Mouse (Mus musculus) limb, embryonic 11.5 days (tissue): Measurements from ENCODE around the gene Cdc25a. TPM values are rescaled to one million over a fixed set of nuclear protein-coding genes. Genes with fewer than 3 reads are reported as not detected.

Experiments used
- ATAC-seq: fragments of 200-750 bp; cut with Nextera tagmentation; 2 replicates; pipeline ENCODE4 v1.8.0; 2017; ENCODE audit warnings: low read depth; ENCODE audit not compliant: insufficient number of reproducible peaks, low FRiP score, low TSS enrichment
- DNase-seq: peaks from one replicate; pipeline ENCODE4 v3.0.0-alpha.2; 2015; ENCODE audit warnings: low spot score
- H3K27ac ChIP-seq: fragments of 300-500 bp; sonication (generic); replicated peaks from 2 replicates; pipeline ENCODE4 v1.5.1; 2014; ENCODE audit warnings: low read depth, mild to moderate bottlenecking, low read length
- H3K27me3 ChIP-seq: fragments of 300-500 bp; sonication (generic); 2 replicates; pipeline ENCODE4 v1.6.1; 2014; ENCODE audit warnings: mild to moderate bottlenecking, low read length, mixed read lengths; ENCODE audit not compliant: control insufficient read depth, insufficient read depth
- H3K36me3 ChIP-seq: fragments of 300-500 bp; sonication (generic); 2 replicates; pipeline ENCODE4 v1.6.1; 2014; ENCODE audit warnings: mild to moderate bottlenecking, low read length, moderate library complexity, mixed read lengths; ENCODE audit not compliant: control insufficient read depth, insufficient read depth
- H3K4me1 ChIP-seq: fragments of 300-500 bp; sonication (generic); 2 replicates; pipeline ENCODE4 v1.6.1; 2014; ENCODE audit warnings: low read length, mixed read lengths; ENCODE audit not compliant: control insufficient read depth, insufficient read depth
- H3K4me2 ChIP-seq: fragments of 300-500 bp; sonication (generic); 2 replicates; pipeline ENCODE4 v1.6.1; 2014; ENCODE audit warnings: low read depth, mild to moderate bottlenecking, moderate library complexity; ENCODE audit not compliant: severe bottlenecking
- H3K4me3 ChIP-seq: fragments of 300-500 bp; sonication (generic); 2 replicates; pipeline ENCODE4 v1.5.1; 2014; ENCODE audit warnings: low read depth, low read length
- H3K9ac ChIP-seq: fragments of 300-500 bp; sonication (generic); 2 replicates; pipeline ENCODE4 v1.6.1; 2014; ENCODE audit warnings: mild to moderate bottlenecking, low read length
- H3K9me3 ChIP-seq: fragments of 300-500 bp; sonication (generic); 2 replicates; pipeline ENCODE4 v1.6.1; 2016; ENCODE audit warnings: low read length; ENCODE audit not compliant: control insufficient read depth
- WGBS: fragments of 180-500 bp; shearing (Covaris S2); extraction: QIAGEN DNeasy Blood & Tissue Kit; methylation state at CpG from one replicate; pipeline ENCODE4 v1.1.7; 2014; 5-methylcytosine and 5-hydroxymethylcytosine counted together
- microRNA-seq: library from miRNA; unstranded; fragments of <30 nt; microRNA quantifications from one replicate; pipeline ENCODE4, GENCODE M21; 2016
- polyA plus RNA-seq: library from polyadenylated mRNA; unstranded; fragments of >200 nt; fragmentation: Nextera tagmentation; extraction: Ambion mirVana; gene quantifications from 2 replicates; pipeline ENCODE4 v1.2.1, GENCODE M21; 2014

The Cdc25a gene
- polyA plus RNA-seq, 1 experiment from 2014 or later = 42.8 TPM

DNA sequence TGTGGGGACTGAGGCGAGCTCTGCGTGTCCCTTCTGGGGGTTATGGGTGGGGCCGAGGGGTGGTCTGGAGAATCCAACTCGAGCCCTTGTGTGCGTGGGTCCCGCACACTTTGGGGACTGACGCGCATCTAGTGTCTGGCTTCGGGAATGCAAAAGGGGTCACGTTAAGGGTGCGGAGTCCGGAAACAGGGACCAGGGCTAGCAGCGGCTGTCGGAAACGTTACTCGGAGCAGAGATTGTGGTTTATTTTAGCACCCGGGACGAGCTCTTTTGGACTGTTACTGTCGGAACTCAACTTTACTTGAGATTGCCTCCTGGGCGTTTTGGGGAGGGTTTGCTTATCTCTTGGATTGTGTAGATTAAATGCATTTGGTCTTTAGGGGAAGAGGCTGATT, 57.0 kb downstream of the Cdc25a start:
- no peak for DNase-seq
- Histone ChIP-seq H3K27ac (peak overlapping the region; percentile 88), H3K27me3 (no peaks in the 10 kb centered on the region), H3K9me3 (no peaks in the 10 kb centered on the region), H3K9ac (peak overlapping the region; percentile 74), H3K4me1 (peaks cover 5% of the 10 kb centered on the region; the same call in 1 of the 2 replicates), H3K4me2 (peak overlapping the region; percentile 88), H3K36me3 (no peaks in the 10 kb centered on the region), H3K4me3 (peak overlapping the region; percentile 73)
- WGBS = 0% methylated on average over 20 of the region's 20 CpGs
- no peak for ATAC-seq

DNA sequence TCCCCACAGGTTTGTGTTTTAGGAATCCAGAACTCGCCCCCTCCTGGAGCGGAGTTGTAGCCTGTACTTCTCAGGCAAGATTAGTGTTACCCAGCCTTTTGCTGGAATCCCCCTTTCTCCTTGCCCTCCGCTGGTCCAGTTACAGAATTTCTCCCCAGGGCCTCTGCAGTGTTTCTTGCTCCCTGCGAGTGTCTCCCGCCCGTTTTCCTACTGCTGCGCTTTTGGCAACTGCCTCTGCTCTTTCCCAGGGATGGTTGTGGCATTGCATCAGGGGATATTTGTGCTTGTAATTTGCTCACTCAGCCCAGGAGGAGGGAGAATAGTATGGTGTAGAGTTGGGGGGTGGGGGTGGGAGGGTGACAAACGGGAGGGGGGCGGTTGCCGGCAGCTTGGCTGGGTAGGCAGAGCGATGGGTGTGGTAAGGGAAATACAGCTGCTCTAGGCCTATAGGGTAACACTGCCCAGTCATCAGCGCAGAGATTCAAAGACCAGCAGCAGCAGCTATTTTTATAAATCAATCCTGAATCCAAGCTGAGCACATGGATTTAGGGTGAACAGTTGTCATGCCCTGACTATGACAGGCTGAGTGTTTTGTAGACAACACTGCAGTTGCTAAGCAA, 57.5 kb downstream of the Cdc25a start:
- Histone ChIP-seq H3K27me3 (no peaks in the 10 kb centered on the region), H3K36me3 (no peaks in the 10 kb centered on the region), H3K9ac (peak overlapping the region; percentile 74), H3K9me3 (no peaks in the 10 kb centered on the region), H3K27ac (no peak overlapping the region), H3K4me1 (peaks cover 5% of the 10 kb centered on the region; the same call in 1 of the 2 replicates), H3K4me3 (peak overlapping the region; percentile 73), H3K4me2 (peak overlapping the region; percentile 88)
- DNase-seq = peak; percentile 58
- no peak for ATAC-seq
- 2% methylated on average over 12 of the region's 12 CpGs for WGBS

- no peaks in the 10 kb centered on the region for H3K9me3 ChIP-seq
- H3K27ac ChIP-seq = no peak overlapping the region
- no peaks in the 10 kb centered on the region for H3K27me3 ChIP-seq
- no peaks in the 10 kb centered on the region for H3K36me3 ChIP-seq
- H3K9ac ChIP-seq = no peak overlapping the region
- no peak overlapping the region for H3K4me3 ChIP-seq
- H3K4me2 ChIP-seq = no peak overlapping the region
- WGBS = 92% methylated on average over 3 of the region's 3 CpGs
- H3K4me1 ChIP-seq = no peaks in the 10 kb centered on the region
- ATAC-seq = no peak
- DNase-seq = no peak
Observed at GRCm38 (mm10) chr9:109939401-109939800, 64.0 kb downstream of the Cdc25a start.

DNA sequence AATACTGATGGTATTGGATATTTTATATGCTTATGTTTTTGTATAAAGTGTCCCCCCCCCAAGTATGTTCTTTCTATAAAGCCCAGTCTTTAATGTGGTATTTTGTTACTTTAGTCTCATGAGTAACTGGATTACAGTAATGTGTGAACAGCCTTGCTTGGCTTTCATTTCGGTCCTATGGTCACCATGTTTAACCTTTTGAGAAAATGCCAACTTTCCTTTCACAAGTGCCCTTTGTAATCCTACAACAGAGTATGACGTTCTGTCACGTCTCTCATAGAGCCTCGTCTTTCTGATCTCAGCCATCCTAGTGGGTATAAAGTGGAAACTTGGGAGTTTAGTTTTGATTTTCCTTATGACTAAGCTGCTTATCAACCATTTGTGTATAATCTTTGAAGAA, 67.4 kb downstream of the Cdc25a start:
- no peak for ATAC-seq
- WGBS = 91% methylated on average over 4 of the region's 4 CpGs
- Histone ChIP-seq H3K9me3 (no peaks in the 10 kb centered on the region), H3K4me3 (no peak overlapping the region), H3K9ac (no peak overlapping the region), H3K36me3 (no peaks in the 10 kb centered on the region), H3K27me3 (no peaks in the 10 kb centered on the region), H3K4me1 (no peaks in the 10 kb centered on the region), H3K27ac (no peak overlapping the region), H3K4me2 (no peak overlapping the region)
- DNase-seq = no peak

Small RNA genes lying within 50 kb of the gene (microRNA-seq; reads per million reads assigned to microRNA genes)
- gene Mir7089 = 2.4 reads per million

Other genes with a start within 250 kb of the Cdc25a start
- not detected in 2 replicates for gene Fbxw24, start 249.5 kb upstream of the Cdc25a start, polyA plus RNA-seq
- not detected in 2 replicates for gene Fbxw25, start 210.9 kb upstream of the Cdc25a start, polyA plus RNA-seq
- not detected in 2 replicates for gene Fbxw18, start 172.9 kb upstream of the Cdc25a start, polyA plus RNA-seq
- gene Fbxw26, start 129.5 kb upstream of the Cdc25a start, polyA plus RNA-seq = not detected in 2 replicates
- gene Fbxw27, start 84.9 kb upstream of the Cdc25a start, polyA plus RNA-seq = not detected in 2 replicates
- gene Spink8, start 63.3 kb upstream of the Cdc25a start, polyA plus RNA-seq = not detected in 2 replicates
- 84.8 and 91.5 TPM in 2 replicates for gene Nme6, start 42.8 kb upstream of the Cdc25a start, polyA plus RNA-seq
- 0.61 TPM in 1 of 2 replicates, not detected in the other for gene Camp, start 26.0 kb upstream of the Cdc25a start, polyA plus RNA-seq
- gene Map4, start 55.9 kb downstream of the Cdc25a start, polyA plus RNA-seq = 38.5 and 43.6 TPM in 2 replicates
- 206 and 217 TPM in 2 replicates for gene Smarcc1, start 242.1 kb downstream of the Cdc25a start, polyA plus RNA-seq
- gene Dhx30, start 242.3 kb downstream of the Cdc25a start, polyA plus RNA-seq = 179 and 190 TPM in 2 replicates